Mouse (Mus musculus): ENCODE measurements around the gene Atmin. TPM values are rescaled to one million over a fixed set of nuclear protein-coding genes. Genes with fewer than 3 reads are reported as not detected.

The Atmin gene
- 5.2 TPM for polyA plus RNA-seq (2014; fragmentation: Illumina TruSeq; extraction: RNeasy Lipid Tissue Mini Kit (QIAGEN cat#74804); ENCODE audit: low replicate concordance)

GRCm38 (mm10) chr8:116943161-116943554, at the start of gene Atmin:
Gene Atmin (plus strand): TSS chr8:116943393.

DNA sequence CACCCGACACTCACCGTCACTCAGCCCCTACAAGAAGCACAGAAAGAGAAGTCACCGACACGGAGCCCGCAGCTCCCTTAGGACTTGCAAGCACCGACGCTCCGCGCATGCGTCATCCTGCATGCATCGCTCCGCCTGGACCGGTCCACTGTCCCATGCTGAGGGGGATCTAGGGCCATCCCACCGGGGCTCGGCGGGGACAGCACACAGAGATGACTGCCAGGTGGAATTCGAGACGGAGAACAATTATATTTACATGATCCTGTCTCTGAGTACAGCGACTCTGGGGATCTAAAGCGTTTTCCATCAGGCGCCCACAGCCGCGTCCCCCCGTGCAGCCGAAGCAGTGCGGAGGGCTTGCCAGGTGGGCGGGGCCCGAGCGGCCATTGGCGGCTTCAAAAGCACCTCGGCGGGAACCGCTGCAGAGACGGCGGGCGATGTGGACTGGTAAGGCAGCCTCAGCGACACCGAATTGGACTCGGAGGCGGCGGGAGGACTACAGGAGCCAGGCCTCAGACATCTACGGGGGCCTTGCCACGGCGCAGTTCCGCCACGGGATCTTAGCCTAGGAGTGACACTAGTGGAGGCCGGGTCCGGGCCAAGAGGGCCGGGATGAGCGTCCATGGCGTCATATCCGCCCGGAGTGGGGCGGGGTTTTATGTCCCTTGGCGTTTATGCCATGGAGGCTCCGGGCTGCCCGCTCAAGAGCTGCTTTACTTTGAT, 21.7 kb upstream of the Atmin start, which contains the start of the genes Cmc2 and Cenpn:
Cmc2 (minus strand) TSS at position 119 of the 723 bp plus-strand sequence.
Cenpn (plus strand) TSS at position 394 of the 723 bp plus-strand sequence.

GRCm38 (mm10) chr8:116978631-116979256, 35.6 kb downstream of the Atmin start, which contains the start of gene 1700030J22Rik:
Gene 1700030J22Rik (minus strand): TSS chr8:116978959.

DNA sequence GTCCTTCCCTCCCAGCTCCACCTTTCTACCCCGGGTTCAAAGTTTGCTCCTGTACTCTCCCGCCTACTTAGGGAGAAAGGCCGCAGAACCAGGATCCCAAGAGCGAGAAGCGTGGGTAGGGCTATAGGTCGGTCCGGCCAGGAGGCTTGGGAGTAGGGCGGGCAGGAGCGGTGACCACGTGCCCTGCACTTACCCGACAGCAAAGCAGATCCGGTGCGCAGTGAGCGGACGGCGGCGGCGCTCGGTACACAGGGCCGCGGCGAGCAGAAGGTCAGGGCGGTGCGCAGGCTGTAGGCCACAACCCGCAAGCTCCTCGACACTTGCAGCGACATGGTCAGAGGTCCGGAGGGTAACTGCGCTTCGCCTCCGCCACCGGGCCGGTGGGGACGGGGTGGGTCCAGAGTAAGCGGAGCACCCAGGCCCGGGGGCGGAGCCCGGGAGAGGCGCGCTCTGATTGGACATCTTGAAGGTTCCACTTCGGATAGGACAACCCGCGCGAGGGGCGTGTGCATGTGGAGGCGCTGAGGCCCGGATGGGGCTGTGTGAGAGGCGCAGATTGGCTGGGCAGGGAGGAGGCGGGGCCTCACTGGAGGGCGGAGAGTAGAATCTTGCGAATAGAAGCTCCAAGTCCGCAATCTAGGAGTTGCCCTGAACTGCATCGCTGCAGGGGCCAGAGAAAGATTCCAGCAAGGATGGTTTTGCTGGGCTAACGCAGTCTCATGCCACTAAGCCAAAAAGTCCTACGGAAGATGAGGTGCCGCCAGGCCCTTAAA, 50.1 kb downstream of the Atmin start, which contains the start of gene Gcsh:
Gcsh (minus strand) TSS at position 443 of the 773 bp plus-strand sequence.

Other genes starting within 250 kb of the Atmin start
- not detected for gene Cdyl2, start 210.4 kb upstream of the Atmin start, polyA plus RNA-seq (2014; fragmentation: Illumina TruSeq; extraction: RNeasy Lipid Tissue Mini Kit (QIAGEN cat#74804); ENCODE audit: low replicate concordance)
- 3.8 TPM for gene Cmc2, start 21.9 kb upstream of the Atmin start, polyA plus RNA-seq (2014; fragmentation: Illumina TruSeq; extraction: RNeasy Lipid Tissue Mini Kit (QIAGEN cat#74804); ENCODE audit: low replicate concordance)
- 3.0 TPM for gene Cenpn, start 21.7 kb upstream of the Atmin start, polyA plus RNA-seq (2014; fragmentation: Illumina TruSeq; extraction: RNeasy Lipid Tissue Mini Kit (QIAGEN cat#74804); ENCODE audit: low replicate concordance)
- gene 1700030J22Rik, start 35.6 kb downstream of the Atmin start, polyA plus RNA-seq (2014; fragmentation: Illumina TruSeq; extraction: RNeasy Lipid Tissue Mini Kit (QIAGEN cat#74804); ENCODE audit: low replicate concordance): 0.37 TPM
- 77.7 TPM for gene Gcsh, start 50.1 kb downstream of the Atmin start, polyA plus RNA-seq (2014; fragmentation: Illumina TruSeq; extraction: RNeasy Lipid Tissue Mini Kit (QIAGEN cat#74804); ENCODE audit: low replicate concordance)
- gene Pkd1l2, start 139.1 kb downstream of the Atmin start, polyA plus RNA-seq (2014; fragmentation: Illumina TruSeq; extraction: RNeasy Lipid Tissue Mini Kit (QIAGEN cat#74804); ENCODE audit: low replicate concordance): not detected
- 0.74 TPM for gene Bco1, start 152.5 kb downstream of the Atmin start, polyA plus RNA-seq (2014; fragmentation: Illumina TruSeq; extraction: RNeasy Lipid Tissue Mini Kit (QIAGEN cat#74804); ENCODE audit: low replicate concordance)
- gene Gan, start 214.7 kb downstream of the Atmin start, polyA plus RNA-seq (2014; fragmentation: Illumina TruSeq; extraction: RNeasy Lipid Tissue Mini Kit (QIAGEN cat#74804); ENCODE audit: low replicate concordance): 4.5 TPM

Data from small intestine, adult 10 weeks (tissue).